Mouse (Mus musculus) ES-E14 (cell line): ENCODE results near the gene Lig3. TPM values are rescaled to one million over a fixed set of nuclear protein-coding genes. Genes with fewer than 3 reads are reported as not detected.

Experiments
- DNase-seq: peaks from one replicate; pipeline ENCODE4 v3.0.0-alpha.2; 2013; ENCODE audit warnings: low read depth, low spot score
- H3K27ac ChIP-seq: 2 replicates; pipeline ENCODE4 v1.5.1; 2012; ENCODE audit warnings: low read depth, mild to moderate bottlenecking, low read length, moderate library complexity, mixed read lengths; ENCODE audit not compliant: poor library complexity, insufficient read depth, severe bottlenecking
- H3K36me3 ChIP-seq: 2 replicates; pipeline ENCODE4 v1.6.1; 2012; ENCODE audit warnings: mild to moderate bottlenecking, low read length, moderate library complexity, mixed read lengths; ENCODE audit not compliant: control insufficient read depth, poor library complexity, insufficient read depth, severe bottlenecking
- H3K4me1 ChIP-seq, 2 experiments: fragments of 150-350 bp in 1 of 2; sonication (generic) in 1 of 2; 2 replicates each; pipeline ENCODE4 v1.6.1; 2012; ENCODE audit warnings: low read length in 2 of 2, mild to moderate bottlenecking in 1 of 2, mixed read lengths in 1 of 2; ENCODE audit not compliant: control insufficient read depth in 2 of 2, insufficient read depth in 2 of 2, poor library complexity in 1 of 2
- H3K4me3 ChIP-seq, 2 experiments: fragments of 150-350 bp in 1 of 2; sonication (generic) in 1 of 2; 2 replicates each; pipeline ENCODE4 v1.5.1; 2012; ENCODE audit warnings: low read length in 2 of 2, low read depth in 1 of 2, mild to moderate bottlenecking in 1 of 2, mixed read lengths in 1 of 2; ENCODE audit not compliant: insufficient read depth in 1 of 2, poor library complexity in 1 of 2, severe bottlenecking in 1 of 2
- H3K9ac ChIP-seq: 2 replicates; pipeline ENCODE4 v1.6.1; 2012; ENCODE audit warnings: low read depth, mild to moderate bottlenecking, low read length, mixed read lengths; ENCODE audit not compliant: poor library complexity, insufficient read depth, severe bottlenecking
- H3K9me3 ChIP-seq: fragments of 150-350 bp; sonication (generic); 2 replicates; pipeline ENCODE4 v1.6.1; 2012; ENCODE audit warnings: low read depth, mild to moderate bottlenecking, low read length; ENCODE audit not compliant: control insufficient read depth, insufficient read depth
- CHD2 ChIP-seq: IDR thresholded peaks from 2 replicates; pipeline ENCODE4 v1.6.1; 2014; ENCODE audit warnings: mild to moderate bottlenecking, low read depth, low read length, inconsistent platforms
- HCFC1 ChIP-seq: IDR thresholded peaks from 2 replicates; pipeline ENCODE4 v1.6.1; 2012; ENCODE audit warnings: low read length, inconsistent platforms, borderline replicate concordance; ENCODE audit not compliant: insufficient read depth
- MAFK ChIP-seq: IDR thresholded peaks from 2 replicates; pipeline ENCODE4 v1.6.1; 2014; ENCODE audit warnings: mild to moderate bottlenecking, low read depth, low read length, inconsistent platforms; ENCODE audit not compliant: insufficient read depth
- ZC3H11A ChIP-seq: IDR thresholded peaks from 2 replicates; pipeline ENCODE4 v1.6.1; 2012; ENCODE audit warnings: low read depth, mild to moderate bottlenecking, inconsistent platforms, low read length, borderline replicate concordance
- ZNF384 ChIP-seq: IDR thresholded peaks from 2 replicates; pipeline ENCODE4 v1.6.1; 2012; ENCODE audit warnings: low read depth, low read length, inconsistent platforms
- in situ Hi-C, 2 experiments: fragments of 600-800 bp; cut with MboI; formaldehyde crosslinking; loops; one replicate each; pipeline ENCODE4 v1.15.1; 2025; ENCODE audit warnings: low sequenced_read_pairs in 2 of 2, inconsistent platforms in 1 of 2; ENCODE audit not compliant: unreplicated experiment in 2 of 2
- total RNA-seq: library from RNA; depleted of rRNA; stranded (reverse); fragments of 300-350 nt; gene quantifications from 2 replicates; pipeline ENCODE4 v1.2.3, GENCODE M21; 2012

Lig3 gene
- total RNA-seq, 1 experiment: 66.5 TPM

DNA sequence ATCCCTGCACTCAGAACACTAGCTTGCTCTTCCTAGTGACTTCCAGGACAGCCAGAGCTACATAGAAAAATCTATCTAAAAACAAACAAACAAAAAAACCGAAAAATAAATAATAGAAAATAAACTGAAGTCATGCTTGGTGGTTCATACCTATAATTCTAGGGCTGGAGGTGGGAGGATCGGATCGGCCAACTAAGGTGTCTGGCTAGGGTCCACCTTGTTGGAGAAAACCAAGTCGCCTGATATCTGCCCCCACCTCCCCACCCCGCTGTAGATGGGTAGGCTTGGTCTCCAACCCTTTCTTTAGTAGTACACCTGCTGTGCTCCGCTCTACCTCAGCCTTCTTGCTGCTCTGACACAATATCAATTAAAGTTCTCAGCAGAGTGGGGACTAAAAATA is 1.3 kb downstream of the Lig3 start:
- in situ Hi-C loops: no loop called here
- DNase-seq: no peak

GRCm38 (mm10) chr11:82783453-82783852 is 2.5 kb downstream of the Lig3 start:
- H3K4me1 ChIP-seq: peaks cover 0 to 2% of the 10 kb centered on the region in 2 experiments; a peak in 1 of 4 replicates
- no peak overlapping the region for H3K27ac ChIP-seq
- in situ Hi-C loops: no loop called here
- peaks cover 23% of the 10 kb centered on the region for H3K36me3 ChIP-seq
- TF ChIP-seq CHD2: no peak
- no peak for TF ChIP-seq MAFK
- TF ChIP-seq HCFC1: no peak
- no peak for TF ChIP-seq ZNF384
- TF ChIP-seq ZC3H11A: no peak
- H3K9me3 ChIP-seq: no peaks in the 10 kb centered on the region
- no peak overlapping the region for H3K4me3 ChIP-seq
- no peak for DNase-seq
- H3K9ac ChIP-seq: no peak overlapping the region; the same call in 1 of the 2 replicates

More for the DNA sequence above, 1.3 kb downstream of the Lig3 start:
- peak overlapping the region; percentile 97; the same call in 1 of the 2 replicates for H3K9ac ChIP-seq
- H3K27ac ChIP-seq: no peak overlapping the region
- H3K4me1 ChIP-seq: peaks cover 0 to 2% of the 10 kb centered on the region in 2 experiments; a peak in 1 of 4 replicates
- no peaks in the 10 kb centered on the region for H3K9me3 ChIP-seq
- TF ChIP-seq ZNF384 (no peak), MAFK (no peak), CHD2 (no peak), HCFC1 (no peak), ZC3H11A (no peak)
- H3K36me3 ChIP-seq: peaks cover 13% of the 10 kb centered on the region
- peak overlapping the region; percentile 75 to 97 for H3K4me3 ChIP-seq

DNA sequence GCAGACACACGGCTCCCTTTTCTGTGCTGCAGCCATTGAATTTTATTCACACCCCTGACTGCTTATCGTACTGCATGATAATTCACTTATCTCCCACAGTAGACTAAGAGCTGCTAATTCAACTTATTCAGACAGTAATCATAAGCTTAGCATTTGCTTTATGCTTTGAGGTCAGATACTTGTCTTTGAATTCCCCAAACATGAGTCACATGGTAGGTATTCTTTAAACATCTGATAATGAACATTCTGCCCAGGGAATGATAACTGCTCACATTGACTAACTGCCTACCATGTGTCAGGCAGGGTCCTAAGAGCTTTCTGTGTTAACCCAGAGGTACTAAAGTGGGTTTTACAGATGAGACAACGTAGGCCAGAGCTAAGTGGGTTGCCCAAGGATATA is 25.7 kb downstream of the Lig3 start:
- Histone ChIP-seq H3K36me3 (peaks cover 25% of the 10 kb centered on the region), H3K4me1 (no peaks in the 10 kb centered on the region), H3K27ac (no peak overlapping the region), H3K4me3 (no peak overlapping the region), H3K9ac (no peak overlapping the region), H3K9me3 (no peaks in the 10 kb centered on the region)
- DNase-seq: no peak
- no peak for TF ChIP-seq ZC3H11A
- TF ChIP-seq HCFC1: no peak
- TF ChIP-seq MAFK: no peak
- in situ Hi-C loops: no loop called here

- in situ Hi-C loops: no loop called here
- Histone ChIP-seq H3K36me3 (peaks cover 20% of the 10 kb centered on the region), H3K9ac (no peak overlapping the region), H3K4me1 (peaks cover 0 to 2% of the 10 kb centered on the region in 2 experiments; a peak in 1 of 4 replicates), H3K9me3 (no peaks in the 10 kb centered on the region), H3K4me3 (no peak overlapping the region), H3K27ac (no peak overlapping the region)
- no peak for DNase-seq
- TF ChIP-seq CHD2: no peak
Observed at GRCm38 (mm10) chr11:82807370-82807769, 26.5 kb downstream of the Lig3 start.

DNA sequence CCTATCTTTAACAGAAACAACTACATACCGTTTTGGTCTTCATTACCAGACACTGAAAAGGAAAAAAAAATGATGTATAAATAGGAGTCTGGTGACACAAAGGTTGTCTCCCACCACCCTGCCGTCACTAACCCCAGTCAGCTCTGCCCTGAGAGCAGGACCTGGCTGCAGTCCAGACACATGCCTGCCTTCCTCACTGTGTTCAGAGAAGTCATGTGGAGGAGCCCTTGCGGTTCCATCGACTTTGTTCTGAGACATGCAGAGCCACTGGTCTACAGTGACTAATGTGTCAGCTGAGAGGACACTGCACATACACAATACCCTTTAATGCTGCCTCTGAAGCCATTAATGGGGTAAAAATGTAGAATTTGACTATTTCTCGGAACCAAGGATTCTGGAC is 27.6 kb downstream of the Lig3 start:
- peaks cover 10% of the 10 kb centered on the region for H3K36me3 ChIP-seq
- in situ Hi-C loops: no loop called here
- H3K4me3 ChIP-seq: no peak overlapping the region
- peaks cover 0 to 2% of the 10 kb centered on the region in 2 experiments; a peak in 1 of 4 replicates for H3K4me1 ChIP-seq
- TF ChIP-seq MAFK (no peak), ZC3H11A (no peak), HCFC1 (no peak), ZNF384 (no peak)
- no peak for DNase-seq
- H3K9me3 ChIP-seq: no peaks in the 10 kb centered on the region
- H3K9ac ChIP-seq: no peak overlapping the region
- no peak overlapping the region for H3K27ac ChIP-seq
